Comparison of ENCODE assay signal across 20 mouse cellular contexts in the genomic region with DNA sequence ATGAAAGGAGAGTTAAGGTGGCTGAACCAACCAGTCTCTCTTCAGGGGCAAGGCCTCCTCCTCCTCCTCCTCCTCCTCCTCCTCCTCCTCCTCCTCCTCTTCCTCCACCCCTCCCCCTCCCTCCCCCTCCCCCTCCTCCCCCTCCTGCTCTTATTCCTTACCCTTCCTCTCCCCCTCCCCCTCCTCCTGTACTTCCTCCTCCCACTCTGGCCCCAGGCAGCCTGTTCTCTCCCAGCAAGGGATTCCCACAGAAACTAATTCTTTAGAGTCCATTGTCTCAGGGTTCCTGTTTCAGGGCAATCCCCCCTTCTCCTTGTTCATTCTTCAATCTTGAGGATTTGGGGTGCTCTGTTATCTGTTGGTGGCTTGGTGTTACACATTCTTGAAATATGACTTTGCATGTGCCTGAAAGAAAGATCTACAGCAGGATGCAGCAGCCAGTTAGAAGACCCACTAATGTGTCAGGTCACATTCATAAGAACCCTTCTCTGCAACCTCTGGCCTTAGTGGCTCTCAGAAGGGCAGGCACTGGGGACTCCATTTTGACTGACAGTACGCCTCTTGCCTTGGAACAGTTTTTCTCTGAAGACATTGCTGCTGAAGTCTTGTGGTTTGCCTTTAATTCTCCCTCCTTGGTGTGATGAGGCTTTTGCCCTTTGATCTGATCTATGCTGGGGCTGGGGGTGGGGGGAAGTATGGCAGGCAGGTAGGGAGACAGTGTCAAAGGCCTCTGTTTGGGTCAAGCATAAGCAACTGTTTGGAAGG. TPM values are rescaled to one million over a fixed set of nuclear protein-coding genes. Genes with fewer than 3 reads are reported as not detected.
DNase-seq lines count a peak whose midpoint lies in the region; ATAC-seq and TF ChIP-seq lines count a peak whose summit lies in the region.
"Had no signal": no experiment of that assay in that cellular context is flagged by ENCODE, and none has a peak within 500 bp of the region (broad histone marks: within the 10 kb centered on the region; RNA-seq: fewer than 3 reads in every experiment).

No protein-coding gene starts in this region.

- no peak for DNase-seq in spleen, adult 2 months (ENCODE audit: low read depth in 1 of 2, low spot score in 2 of 2)
- no peak for DNase-seq in spleen, postnatal 10 days (ENCODE audit: low spot score in 2 of 2)
- peak; percentile 28 for DNase-seq in ZHBTc4 (ENCODE audit: low read depth, low spot score)
- no peak for DNase-seq in frontal cortex, postnatal 10 days (ENCODE audit: low spot score in 2 of 2)
- DNase-seq in lung, postnatal 4 days, result no peak
- DNase-seq in cerebellum, adult 11 months, result no peak
- DNase-seq: cerebellum, adult 18-20 months; kidney, postnatal 4 days; layer of hippocampus, postnatal 36 days; liver, postnatal 0 days; lung, postnatal 36 days; midbrain, embryonic 14.5 days had no signal

- TF ChIP-seq CTCF in spleen, adult 2 months (IDR thresholded peaks at IDR 0.05; ENCODE audit: extremely low read depth, insufficient read depth, insufficient read length, insufficient replicate concordance), result no peak

- no peaks in the 10 kb centered on the region for H3K27me3 ChIP-seq in spleen, adult 2 months (ENCODE audit: control insufficient read depth, insufficient read depth, low read length)
- no peaks in the 10 kb centered on the region for H3K27me3 ChIP-seq in limb, embryonic 12.5 days
- H3K27me3 ChIP-seq: embryonic facial prominence, embryonic 13.5 days; forebrain, embryonic 13.5 days; hindbrain, embryonic 12.5 days; limb, embryonic 13.5 days; neural tube, embryonic 12.5 days had no signal

- no peaks in the 10 kb centered on the region for H3K9me3 ChIP-seq in limb, embryonic 12.5 days
- H3K9me3 ChIP-seq: embryonic facial prominence, embryonic 13.5 days; forebrain, embryonic 13.5 days; hindbrain, embryonic 12.5 days; limb, embryonic 13.5 days; neural tube, embryonic 12.5 days had no signal

- no peak overlapping the region for H3K4me3 ChIP-seq in spleen, adult 2 months (ENCODE audit: extremely low read depth, insufficient read depth, insufficient read length)
- H3K4me3 ChIP-seq in limb, embryonic 12.5 days (replicated peaks), result no peak overlapping the region
- H3K4me3 ChIP-seq: embryonic facial prominence, embryonic 13.5 days; forebrain, embryonic 13.5 days; hindbrain, embryonic 12.5 days; limb, embryonic 13.5 days; neural tube, embryonic 12.5 days had no signal

- H3K9ac ChIP-seq in limb, embryonic 12.5 days (replicated peaks), result no peak overlapping the region
- H3K9ac ChIP-seq: embryonic facial prominence, embryonic 13.5 days; forebrain, embryonic 13.5 days; hindbrain, embryonic 12.5 days; limb, embryonic 13.5 days; liver, postnatal 0 days; neural tube, embryonic 12.5 days had no signal

- 81% methylated on average over 1 of the region's 1 CpGs for WGBS in spleen, adult 2 months
- 78% methylated on average over 1 of the region's 1 CpGs for WGBS in limb, embryonic 12.5 days

- H3K36me3 ChIP-seq in spleen, adult 2 months (ENCODE audit: control insufficient read depth, insufficient read depth, low read length), result no peaks in the 10 kb centered on the region
- H3K36me3 ChIP-seq in limb, embryonic 12.5 days, result no peaks in the 10 kb centered on the region
- H3K36me3 ChIP-seq: embryonic facial prominence, embryonic 13.5 days; hindbrain, embryonic 12.5 days; limb, embryonic 13.5 days; neural tube, embryonic 12.5 days had no signal

- peaks cover 2% of the 10 kb centered on the region; the same call in 1 of the 2 replicates for H3K4me1 ChIP-seq in spleen, adult 2 months (ENCODE audit: control insufficient read depth, insufficient read depth, insufficient read length)
- H3K4me1 ChIP-seq in limb, embryonic 12.5 days (replicated peaks), result no peaks in the 10 kb centered on the region; the same call in 1 of the 2 replicates
- H3K4me1 ChIP-seq: neural tube, embryonic 12.5 days had no signal

- no peak for TF ChIP-seq POLR2A in spleen, adult 2 months (IDR thresholded peaks at IDR 0.05; ENCODE audit: low read depth, low read length)

- ATAC-seq in limb, embryonic 12.5 days (ENCODE audit: insufficient number of reproducible peaks, insufficient read depth, low FRiP score, low TSS enrichment, low read depth), result no peak
- ATAC-seq: forebrain, embryonic 13.5 days; intestine, embryonic 16.5 days; liver, postnatal 0 days had no signal

- H3K4me2 ChIP-seq in limb, embryonic 12.5 days, result no peak overlapping the region
- H3K4me2 ChIP-seq: embryonic facial prominence, embryonic 13.5 days; forebrain, embryonic 13.5 days; hindbrain, embryonic 12.5 days; limb, embryonic 13.5 days; neural tube, embryonic 12.5 days had no signal

- H3K27ac ChIP-seq in spleen, adult 2 months (ENCODE audit: insufficient read depth, low read length), result peak overlapping the region; percentile 49
- H3K27ac ChIP-seq in limb, embryonic 12.5 days, result 0 out of 2 replicates have a peak overlapping the region, but pooled peaks have one; percentile 7
- H3K27ac ChIP-seq: embryonic facial prominence, embryonic 13.5 days; forebrain, embryonic 13.5 days; hindbrain, embryonic 12.5 days; limb, embryonic 13.5 days; neural tube, embryonic 12.5 days had no signal

RNA-seq across cellular contexts. Expression of gene Rab15, which starts 30.9 kb away (rescaled TPM):
- polyA plus RNA-seq in spleen, adult 2 months (2012; rRNA removed), result 0.89 and 1.5 TPM in 2 replicates
- polyA plus RNA-seq in limb, embryonic 12.5 days (2016; fragmentation: Nextera tagmentation; extraction: Ambion mirVana), result 17.6 and 18.6 TPM in 2 replicates
- polyA plus RNA-seq: G1E had no signal

RNA-seq across cellular contexts. Expression of gene Gpx2, which starts 58.2 kb away (rescaled TPM):
- polyA plus RNA-seq in spleen, adult 2 months (2012; rRNA removed), result not detected in 2 replicates
- 0.65 and 1.2 TPM in 2 replicates for polyA plus RNA-seq in limb, embryonic 12.5 days (2016; fragmentation: Nextera tagmentation; extraction: Ambion mirVana)
- polyA plus RNA-seq: G1E; midbrain, embryonic 14.5 days; neural tube, embryonic 12.5 days had no signal
